Mouse (Mus musculus) forebrain, embryonic 12.5 days (tissue): Measurements from ENCODE around the gene Isyna1. TPM values are rescaled to one million over a fixed set of nuclear protein-coding genes. Genes with fewer than 3 reads are reported as not detected.

ENCODE experiments used
- ATAC-seq: fragments of 200-750 bp; cut with Nextera tagmentation; 2 replicates; pipeline ENCODE4 v1.8.0; 2017; ENCODE audit warnings: moderate TSS enrichment; ENCODE audit not compliant: low FRiP score
- H3K27ac ChIP-seq: fragments of 300-500 bp; sonication (generic); 2 replicates; pipeline ENCODE4 v1.5.1; 2016; ENCODE audit warnings: mild to moderate bottlenecking
- H3K27me3 ChIP-seq: fragments of 300-500 bp; sonication (generic); 2 replicates; pipeline ENCODE4 v1.6.1; 2016; ENCODE audit warnings: mild to moderate bottlenecking
- H3K36me3 ChIP-seq: fragments of 300-500 bp; sonication (generic); replicated peaks from 2 replicates; pipeline ENCODE4 v1.6.1; 2016; ENCODE audit warnings: mild to moderate bottlenecking
- H3K4me1 ChIP-seq: fragments of 300-500 bp; sonication (generic); 2 replicates; pipeline ENCODE4 v1.6.1; 2016
- H3K4me2 ChIP-seq: fragments of 300-500 bp; sonication (generic); 2 replicates; pipeline ENCODE4 v1.6.1; 2016; ENCODE audit warnings: mild to moderate bottlenecking, moderate library complexity
- H3K4me3 ChIP-seq: fragments of 300-500 bp; sonication (generic); replicated peaks from 2 replicates; pipeline ENCODE4 v1.5.1; 2016; ENCODE audit warnings: mild to moderate bottlenecking
- H3K9ac ChIP-seq: fragments of 300-500 bp; sonication (generic); 2 replicates; pipeline ENCODE4 v1.6.1; 2016; ENCODE audit warnings: mild to moderate bottlenecking
- H3K9me3 ChIP-seq: fragments of 300-500 bp; sonication (generic); 2 replicates; pipeline ENCODE4 v1.6.1; 2016
- WGBS: fragments of 180-500 bp; shearing (Covaris S2); methylation state at CpG from one replicate; pipeline ENCODE4 v1.1.7; 2016; 5-methylcytosine and 5-hydroxymethylcytosine counted together
- polyA plus RNA-seq: library from polyadenylated mRNA; unstranded; fragments of >200 nt; fragmentation: Nextera tagmentation; extraction: Ambion mirVana; gene quantifications from 2 replicates; pipeline ENCODE4 v1.2.1, GENCODE M21; 2016

The Isyna1 gene
- polyA plus RNA-seq, 1 experiment from 2014 or later = 107 TPM

DNA sequence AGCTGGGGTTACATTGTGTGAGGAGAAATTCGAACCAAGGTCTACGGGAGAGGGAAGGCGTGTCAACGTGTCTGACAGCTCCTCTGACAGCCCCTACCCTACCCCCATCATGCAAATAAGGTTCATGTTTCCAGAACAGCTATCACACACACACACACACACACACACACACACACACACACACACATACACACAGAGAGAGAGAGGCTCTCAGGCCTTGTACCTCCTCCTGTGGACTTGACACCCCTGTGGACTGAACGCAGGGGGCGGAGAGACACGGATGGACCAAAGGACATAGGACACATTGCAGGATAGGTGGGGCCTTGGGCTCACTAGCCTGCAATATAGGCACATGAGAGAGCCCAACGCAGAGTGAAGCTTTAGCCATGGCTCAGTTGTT, 42.7 kb downstream of the Isyna1 start:
- Histone ChIP-seq H3K36me3 (no peaks in the 10 kb centered on the region), H3K9ac (no peak overlapping the region), H3K4me1 (peaks cover 8% of the 10 kb centered on the region), H3K27me3 (peaks cover 15% of the 10 kb centered on the region; the same call in 1 of the 2 replicates), H3K9me3 (no peaks in the 10 kb centered on the region), H3K4me2 (no peak overlapping the region), H3K27ac (no peak overlapping the region), H3K4me3 (no peak overlapping the region)
- ATAC-seq = no peak
- 69% methylated on average over 8 of the region's 8 CpGs for WGBS

DNA sequence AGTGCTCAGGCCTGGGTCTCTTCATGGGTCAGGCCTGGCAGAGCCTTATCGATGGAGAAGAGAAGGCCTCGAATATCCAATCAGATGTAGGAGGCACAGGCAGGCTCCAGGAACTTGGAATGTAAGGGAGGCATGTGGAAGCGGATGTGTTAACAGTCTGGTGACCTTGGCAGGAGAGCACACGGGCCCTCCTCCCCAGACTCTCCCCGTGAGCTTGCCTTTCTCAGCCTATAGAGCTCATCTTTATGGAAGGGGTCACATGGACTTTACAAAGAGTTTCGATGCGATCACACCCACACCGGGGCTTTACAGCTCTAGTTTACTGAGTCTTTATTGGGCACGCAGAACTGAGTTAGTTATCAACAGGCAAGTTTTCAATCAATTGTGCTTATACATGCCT, 44.6 kb downstream of the Isyna1 start:
- ATAC-seq = no peak
- WGBS = 79% methylated on average over 9 of the region's 9 CpGs
- Histone ChIP-seq H3K36me3 (no peaks in the 10 kb centered on the region), H3K9ac (no peak overlapping the region), H3K9me3 (no peaks in the 10 kb centered on the region), H3K27ac (no peak overlapping the region), H3K27me3 (0 out of 2 replicates have a peak, but pooled peaks cover 5% of the 10 kb centered on the region), H3K4me2 (no peak overlapping the region), H3K4me3 (no peak overlapping the region), H3K4me1 (peaks cover 8% of the 10 kb centered on the region)

DNA sequence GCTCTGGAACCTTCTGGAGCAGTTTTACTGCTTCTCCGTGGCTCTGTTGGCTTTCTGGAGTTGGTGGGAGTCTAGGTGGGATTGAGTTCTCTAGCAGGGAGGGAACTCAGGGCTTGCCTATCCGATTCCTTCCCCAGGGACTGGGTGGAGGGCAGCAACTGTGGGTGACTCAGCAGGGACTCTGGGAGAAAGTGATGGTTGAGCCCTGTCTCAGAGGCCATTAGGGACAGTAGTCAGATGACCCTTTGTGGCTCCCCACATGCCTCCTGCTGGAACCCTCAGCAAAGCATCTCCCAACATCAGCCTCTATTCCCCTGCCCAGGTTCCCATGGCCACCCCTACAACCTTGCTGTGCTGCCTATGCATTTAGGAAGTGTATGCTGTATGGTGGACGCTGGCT, 48.8 kb downstream of the Isyna1 start:
- H3K9ac ChIP-seq = no peak overlapping the region
- H3K36me3 ChIP-seq = no peaks in the 10 kb centered on the region
- H3K4me1 ChIP-seq = peaks cover 19% of the 10 kb centered on the region
- 0 out of 2 replicates have a peak, but pooled peaks cover 5% of the 10 kb centered on the region for H3K27me3 ChIP-seq
- H3K4me2 ChIP-seq = no peak overlapping the region
- H3K9me3 ChIP-seq = no peaks in the 10 kb centered on the region
- 68% methylated on average over 3 of the region's 3 CpGs for WGBS
- H3K4me3 ChIP-seq = no peak overlapping the region
- no peak for ATAC-seq
- no peak overlapping the region for H3K27ac ChIP-seq

DNA sequence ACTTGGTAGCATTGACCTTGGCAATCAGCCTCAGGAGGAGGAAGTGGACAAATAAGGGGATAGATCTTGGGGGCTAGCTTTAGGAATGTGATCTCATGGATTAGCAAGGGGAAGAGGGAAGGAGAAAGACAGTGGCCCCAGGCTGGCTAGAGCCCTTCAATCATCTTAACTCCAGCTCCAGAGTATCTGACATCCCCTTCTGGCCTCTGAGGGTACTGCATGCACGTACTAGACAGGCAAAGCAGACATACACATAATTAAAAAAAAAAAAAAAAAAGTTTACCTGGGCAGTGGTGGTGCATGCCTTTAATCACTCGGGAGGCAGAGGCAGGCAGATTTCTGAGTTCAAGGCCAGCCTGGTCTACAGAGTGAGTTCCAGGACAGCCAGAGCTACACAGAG, 49.9 kb downstream of the Isyna1 start:
- peaks cover 7% of the 10 kb centered on the region; the same call in 1 of the 2 replicates for H3K36me3 ChIP-seq
- peaks cover 26% of the 10 kb centered on the region for H3K4me1 ChIP-seq
- WGBS = 81% methylated on average over 2 of the region's 2 CpGs
- H3K27me3 ChIP-seq = 0 out of 2 replicates have a peak, but pooled peaks cover 5% of the 10 kb centered on the region
- no peak overlapping the region for H3K9ac ChIP-seq
- H3K4me3 ChIP-seq = no peak overlapping the region
- no peaks in the 10 kb centered on the region for H3K9me3 ChIP-seq
- H3K4me2 ChIP-seq = no peak overlapping the region
- no peak for ATAC-seq
- H3K27ac ChIP-seq = no peak overlapping the region

DNA sequence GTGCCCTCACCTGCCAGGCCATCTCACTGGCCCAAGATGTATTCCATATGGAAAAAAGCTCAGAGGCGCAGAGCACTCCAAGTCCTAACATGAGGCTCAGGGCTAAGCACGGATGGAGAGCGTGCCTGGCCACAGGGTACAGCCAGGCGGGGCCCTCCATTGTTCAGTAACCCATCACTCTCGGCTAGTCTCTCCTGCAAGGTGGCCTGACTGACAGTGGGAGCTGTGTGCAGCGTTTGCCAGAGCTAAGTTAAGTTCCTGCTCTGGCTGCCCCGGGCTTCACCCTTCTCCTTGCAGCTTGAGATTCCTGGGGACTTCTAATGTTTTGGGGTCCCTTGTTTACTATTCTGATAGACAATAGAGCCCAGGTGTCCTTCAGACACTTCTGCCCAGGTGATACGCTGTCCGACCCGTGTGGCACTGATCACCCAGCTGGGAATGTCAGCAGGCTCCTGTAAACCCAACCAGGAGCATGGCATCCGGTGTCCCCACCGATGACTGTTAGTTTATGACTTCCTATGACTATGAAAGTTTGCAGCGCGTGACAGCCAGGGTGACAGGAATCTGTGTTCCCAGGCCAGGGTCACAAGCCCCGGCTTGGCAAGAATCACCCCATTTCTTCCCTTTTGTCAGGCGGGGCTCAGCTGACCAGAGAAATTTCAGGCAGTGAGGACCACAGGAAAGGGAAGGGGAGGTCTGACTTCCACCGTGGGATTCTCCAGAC, 51.5 kb downstream of the Isyna1 start:
- H3K4me2 ChIP-seq = no peak overlapping the region
- H3K36me3 ChIP-seq = peaks cover 21% of the 10 kb centered on the region
- no peak overlapping the region for H3K27ac ChIP-seq
- no peak overlapping the region for H3K4me3 ChIP-seq
- ATAC-seq = no peak
- H3K27me3 ChIP-seq = 0 out of 2 replicates have a peak, but pooled peaks cover 5% of the 10 kb centered on the region
- H3K9ac ChIP-seq = no peak overlapping the region
- peaks cover 40% of the 10 kb centered on the region for H3K4me1 ChIP-seq
- no peaks in the 10 kb centered on the region for H3K9me3 ChIP-seq
- WGBS = 67% methylated on average over 17 of the region's 17 CpGs

DNA sequence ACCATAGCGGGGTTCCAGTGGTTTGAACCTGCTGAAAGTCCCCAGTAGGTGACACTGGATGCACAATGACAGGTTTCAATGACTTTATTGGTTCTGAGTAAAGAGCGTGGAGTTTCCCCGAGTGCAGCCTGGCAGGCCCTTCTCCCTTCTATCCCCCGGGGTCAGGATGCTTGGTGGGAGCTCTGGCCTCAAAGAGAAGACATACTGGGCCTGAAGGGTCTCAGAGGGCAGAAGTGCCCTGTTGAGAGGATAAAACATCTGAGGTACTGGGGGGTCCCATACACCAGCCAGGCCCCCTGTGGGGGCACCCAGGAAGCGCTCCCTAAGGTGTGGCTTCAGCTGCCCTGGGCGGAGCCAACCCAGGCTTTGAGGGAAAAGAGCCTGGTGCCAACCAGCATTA, 52.2 kb downstream of the Isyna1 start:
- ATAC-seq = no peak
- WGBS = 85% methylated on average over 6 of the region's 6 CpGs
- 0 out of 2 replicates have a peak overlapping the region, but pooled peaks have one; percentile 19 for H3K27ac ChIP-seq
- H3K4me3 ChIP-seq = no peak overlapping the region
- H3K4me1 ChIP-seq = peaks cover 40% of the 10 kb centered on the region
- 0 out of 2 replicates have a peak, but pooled peaks cover 5% of the 10 kb centered on the region for H3K27me3 ChIP-seq
- no peaks in the 10 kb centered on the region for H3K9me3 ChIP-seq
- 0 out of 2 replicates have a peak overlapping the region, but pooled peaks have one; percentile 21 for H3K9ac ChIP-seq
- H3K36me3 ChIP-seq = peaks cover 28% of the 10 kb centered on the region
- H3K4me2 ChIP-seq = no peak overlapping the region

DNA sequence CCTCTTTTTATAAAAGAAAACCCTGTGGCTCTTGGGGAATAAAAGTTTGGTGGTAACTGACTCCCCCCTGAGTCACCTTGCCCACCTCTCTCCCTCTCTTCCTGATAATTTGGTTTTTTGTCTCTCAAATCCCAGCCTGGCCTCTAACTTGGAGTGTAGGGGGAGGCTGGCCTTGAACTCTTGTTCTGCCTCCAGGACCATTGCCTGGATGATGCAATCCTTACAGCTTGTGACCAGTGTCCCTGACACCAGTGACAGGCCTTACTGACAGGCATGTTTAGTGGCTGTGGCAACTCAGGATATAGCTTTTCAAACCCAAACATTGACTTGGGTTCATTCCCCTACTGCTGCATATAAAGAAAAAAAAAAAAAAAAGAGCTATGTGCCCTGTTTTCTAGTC, 52.6 kb downstream of the Isyna1 start:
- H3K27me3 ChIP-seq = 0 out of 2 replicates have a peak, but pooled peaks cover 5% of the 10 kb centered on the region
- no peak overlapping the region for H3K27ac ChIP-seq
- H3K36me3 ChIP-seq = peaks cover 31% of the 10 kb centered on the region
- no peak overlapping the region for H3K9ac ChIP-seq
- peaks cover 40% of the 10 kb centered on the region for H3K4me1 ChIP-seq
- H3K4me2 ChIP-seq = no peak overlapping the region
- H3K4me3 ChIP-seq = no peak overlapping the region
- ATAC-seq = no peak
- no peaks in the 10 kb centered on the region for H3K9me3 ChIP-seq

Other genes with a start within 250 kb of the Isyna1 start
- 26.9 and 29.5 TPM in 2 replicates for gene Upf1, start 241.1 kb upstream of the Isyna1 start, polyA plus RNA-seq
- 0.08 and 0.34 TPM in 2 replicates for gene Comp, start 220.8 kb upstream of the Isyna1 start, polyA plus RNA-seq
- gene Crtc1, start 154.8 kb upstream of the Isyna1 start, polyA plus RNA-seq = 18.3 and 22.0 TPM in 2 replicates
- 18.3 and 18.6 TPM in 2 replicates for gene Klhl26, start 117.4 kb upstream of the Isyna1 start, polyA plus RNA-seq
- 17.0 and 17.6 TPM in 2 replicates for gene Tmem59l, start 107.0 kb upstream of the Isyna1 start, polyA plus RNA-seq
- gene Crlf1, start 101.2 kb upstream of the Isyna1 start, polyA plus RNA-seq = 1.6 and 2.8 TPM in 2 replicates
- gene Rex1bd, start 87.6 kb upstream of the Isyna1 start, polyA plus RNA-seq = 126 and 127 TPM in 2 replicates
- 692 and 734 TPM in 2 replicates for gene Uba52, start 83.6 kb upstream of the Isyna1 start, polyA plus RNA-seq
- gene Fkbp8, start 66.6 kb upstream of the Isyna1 start, polyA plus RNA-seq = 309 and 314 TPM in 2 replicates
- 45.6 and 50.8 TPM in 2 replicates for gene Kxd1, start 66.4 kb upstream of the Isyna1 start, polyA plus RNA-seq
- gene Ell, start 54.9 kb upstream of the Isyna1 start, polyA plus RNA-seq = 18.8 and 19.9 TPM in 2 replicates
- 97.4 and 106 TPM in 2 replicates for gene Ssbp4, start 14.5 kb downstream of the Isyna1 start, polyA plus RNA-seq
- 0.31 and 0.45 TPM in 2 replicates for gene Lrrc25, start 21.8 kb downstream of the Isyna1 start, polyA plus RNA-seq
- 0.14 TPM in 1 of 2 replicates, not detected in the other for gene Gdf15, start 38.1 kb downstream of the Isyna1 start, polyA plus RNA-seq
- 69.3 and 70.4 TPM in 2 replicates for gene Pgpep1, start 66.0 kb downstream of the Isyna1 start, polyA plus RNA-seq
- 259 and 275 TPM in 2 replicates for gene Lsm4, start 78.9 kb downstream of the Isyna1 start, polyA plus RNA-seq
- gene Jund, start 104.6 kb downstream of the Isyna1 start, polyA plus RNA-seq = 153 and 165 TPM in 2 replicates
- 0.04 and 0.10 TPM in 2 replicates for gene Iqcn, start 109.1 kb downstream of the Isyna1 start, polyA plus RNA-seq
- not detected in 2 replicates for gene Gm3336, start 124.2 kb downstream of the Isyna1 start, polyA plus RNA-seq
- gene Pde4c, start 129.3 kb downstream of the Isyna1 start, polyA plus RNA-seq = 0.14 and 0.17 TPM in 2 replicates
- 87.8 and 95.4 TPM in 2 replicates for gene Rab3a, start 160.3 kb downstream of the Isyna1 start, polyA plus RNA-seq
- gene Mpv17l2, start 166.6 kb downstream of the Isyna1 start, polyA plus RNA-seq = 33.2 and 34.5 TPM in 2 replicates
- gene Pik3r2, start 182.3 kb downstream of the Isyna1 start, polyA plus RNA-seq = 72.7 and 79.1 TPM in 2 replicates
- 14.5 and 16.8 TPM in 2 replicates for gene Mast3, start 210.7 kb downstream of the Isyna1 start, polyA plus RNA-seq
- gene Il12rb1, start 214.1 kb downstream of the Isyna1 start, polyA plus RNA-seq = not detected in 2 replicates
- 5.6 and 8.2 TPM in 2 replicates for gene Arrdc2, start 245.3 kb downstream of the Isyna1 start, polyA plus RNA-seq